Mouse (Mus musculus) cerebellum, postnatal 25 days (tissue): ENCODE results near the gene Cd200r3.

ENCODE experiments used
- DNase-seq, 2 experiments: peaks; one replicate each; pipeline ENCODE4 v3.0.0; 2021; ENCODE audit warnings: mixed read lengths in 2 of 2

Cd200r3 gene

DNA sequence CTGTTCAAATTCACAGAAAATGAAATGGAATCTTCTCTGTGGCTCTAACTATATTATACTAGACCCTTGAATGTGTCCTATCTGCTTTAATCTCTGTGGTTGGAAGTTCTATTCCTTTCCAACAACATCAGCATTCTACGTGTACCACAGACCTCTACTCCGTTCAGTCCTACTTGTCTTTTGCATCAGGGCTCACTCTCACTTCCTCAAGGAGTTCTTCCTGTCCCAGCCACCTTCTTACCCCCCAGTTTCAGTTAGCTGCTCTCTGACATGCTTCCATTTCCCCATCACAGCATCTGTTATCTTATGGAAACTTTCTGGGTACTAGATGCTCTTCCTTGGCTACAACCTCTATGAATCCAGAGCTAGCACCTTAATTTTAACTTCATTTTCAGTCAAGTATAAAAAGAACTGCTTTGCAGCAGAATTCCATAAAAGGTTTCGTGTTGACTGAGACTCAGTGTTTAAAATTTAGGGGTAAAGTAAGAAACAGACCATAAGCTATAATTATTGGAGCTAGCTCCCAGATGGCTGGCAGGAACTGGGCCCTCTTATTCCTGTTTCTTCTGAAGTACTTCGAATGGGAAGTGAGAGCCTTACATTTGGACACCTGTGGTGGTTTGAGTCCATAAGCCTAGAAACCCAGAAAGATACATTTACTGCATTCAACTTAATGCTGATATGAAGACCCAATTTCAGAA is 50.0 kb downstream of the Cd200r3 start:
- no peak for DNase-seq

DNA sequence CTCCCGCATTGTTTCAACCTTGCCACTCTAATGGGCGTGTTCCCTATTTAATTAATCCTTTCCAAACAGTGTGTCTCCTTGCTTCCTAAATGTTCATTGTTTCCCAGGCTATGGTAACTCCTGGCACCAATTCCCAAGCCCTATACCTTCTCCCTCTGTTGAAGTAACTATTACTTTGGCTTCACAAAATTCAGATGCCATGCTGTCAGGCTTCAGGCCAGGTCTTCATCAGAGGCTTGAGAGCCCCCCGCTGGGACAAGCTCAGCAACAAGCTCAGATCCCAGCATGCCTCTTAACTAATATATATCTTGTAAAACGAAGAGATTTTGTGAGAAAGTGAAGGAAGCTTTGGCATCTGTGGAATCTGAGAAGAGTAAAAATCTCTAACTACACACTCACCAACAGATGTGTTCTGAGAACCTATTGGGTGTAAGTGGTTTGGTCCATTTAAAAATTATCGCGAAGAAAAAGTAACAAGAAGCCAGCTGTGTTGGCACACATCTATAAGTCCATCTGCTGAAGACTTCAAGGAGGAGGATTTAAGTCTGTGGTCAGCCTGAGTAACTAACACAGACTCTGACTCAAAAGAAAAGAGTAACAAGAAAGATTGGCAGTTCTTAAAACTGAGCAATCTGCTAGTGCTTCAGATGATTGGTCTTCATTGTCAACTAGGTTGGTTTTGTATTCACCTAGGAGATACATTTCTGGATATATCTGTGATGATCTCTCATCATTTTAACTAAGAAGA is 50.9 kb downstream of the Cd200r3 start:
- DNase-seq: peak in 1 of 2 experiments; percentile 16

DNA sequence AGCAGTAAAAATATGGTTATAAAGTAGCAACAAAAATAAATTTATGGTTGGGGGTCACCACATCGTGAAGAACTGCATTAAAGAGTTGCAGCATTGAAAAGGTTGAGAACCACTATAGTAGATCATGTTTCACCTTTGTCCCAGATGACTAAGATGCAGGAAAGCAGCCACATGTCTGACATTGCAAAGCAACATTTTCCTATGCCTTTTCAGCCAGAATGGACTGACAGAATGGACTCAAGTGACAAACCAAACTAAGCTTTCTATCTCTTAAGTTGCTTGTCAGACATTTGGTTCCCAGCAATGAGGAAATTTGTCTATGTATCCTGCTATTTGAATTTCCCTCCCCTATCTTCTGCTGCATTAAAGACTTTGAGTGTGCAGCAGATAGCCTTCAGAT is 51.6 kb downstream of the Cd200r3 start:
- no peak for DNase-seq

DNA sequence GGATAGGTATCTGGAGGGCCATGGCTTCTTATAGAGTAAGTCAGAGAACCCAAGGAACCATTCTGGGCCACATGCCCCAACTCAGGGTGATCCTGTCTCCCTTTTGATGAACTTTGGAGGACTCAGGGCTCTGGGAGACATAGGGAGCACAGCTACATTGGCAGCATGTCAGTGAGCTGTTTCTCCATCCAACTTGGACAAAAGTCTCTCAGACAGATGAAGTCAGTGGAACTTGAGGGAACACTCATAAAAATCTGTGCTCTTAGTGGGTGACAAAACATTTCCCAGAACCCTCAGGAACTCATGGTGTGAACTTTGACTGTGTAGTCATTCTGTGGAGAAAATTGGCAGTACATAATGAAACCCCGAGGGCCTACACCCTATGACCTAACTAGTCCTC is 53.2 kb downstream of the Cd200r3 start:
- DNase-seq: no peak

DNA sequence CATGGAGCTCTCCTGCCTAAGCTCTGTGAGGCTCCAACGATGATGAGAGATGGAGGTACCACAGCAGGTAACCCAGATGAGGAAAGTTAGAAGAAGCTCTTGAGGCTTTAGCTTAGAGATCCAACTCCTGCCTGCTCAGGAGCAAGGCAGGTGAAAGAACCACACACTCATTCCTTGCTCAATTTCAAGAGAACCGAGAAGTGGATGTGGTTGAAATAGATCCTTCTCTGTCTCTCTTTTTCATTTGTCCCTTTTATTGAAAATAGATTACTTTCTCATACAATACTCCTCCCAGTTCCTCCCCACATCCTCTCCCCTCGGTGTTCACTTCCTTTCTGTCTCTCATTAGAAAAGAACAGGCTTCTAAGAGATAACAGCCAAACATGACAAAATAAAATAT is 56.1 kb downstream of the Cd200r3 start:
- DNase-seq: no peak

DNA sequence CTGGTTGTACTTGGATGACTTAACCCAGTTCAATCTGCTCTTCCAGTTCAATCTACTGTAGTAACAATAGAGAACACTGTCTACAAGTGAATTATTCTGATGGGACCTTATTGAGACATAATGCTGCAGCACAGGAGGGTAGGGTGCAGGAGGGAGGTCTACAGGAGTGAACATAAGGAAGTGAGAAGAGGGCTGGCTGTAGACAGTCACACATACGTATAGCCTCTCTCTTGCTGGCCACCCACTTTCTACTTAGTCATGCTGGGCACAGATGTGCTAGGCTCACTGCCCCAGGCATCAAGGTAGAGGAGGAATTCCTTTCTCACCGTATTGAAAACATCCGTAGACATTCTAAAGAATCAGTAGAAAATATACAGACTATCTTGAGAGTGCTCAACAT is 61.0 kb downstream of the Cd200r3 start:
- DNase-seq: no peak

DNA sequence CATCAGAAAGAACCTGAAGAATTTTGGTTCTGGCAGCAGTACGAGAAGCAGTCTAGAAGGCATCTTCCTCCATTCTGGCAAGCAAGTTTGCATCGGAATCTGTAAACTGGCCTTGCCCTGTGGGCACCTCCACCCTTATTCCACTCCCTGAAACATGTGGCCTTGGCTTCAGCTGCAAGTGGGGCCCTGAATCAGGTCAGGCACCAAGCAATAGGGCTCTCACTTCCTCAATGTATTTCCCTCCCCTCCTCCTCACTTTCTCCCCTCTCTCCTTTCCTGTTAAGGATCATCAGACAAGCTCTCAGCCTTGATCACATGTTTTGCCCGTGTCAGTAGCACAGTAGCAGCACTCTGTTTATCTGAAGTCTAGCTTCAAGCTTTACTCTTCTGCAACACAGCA is 61.8 kb downstream of the Cd200r3 start:
- no peak for DNase-seq

DNA sequence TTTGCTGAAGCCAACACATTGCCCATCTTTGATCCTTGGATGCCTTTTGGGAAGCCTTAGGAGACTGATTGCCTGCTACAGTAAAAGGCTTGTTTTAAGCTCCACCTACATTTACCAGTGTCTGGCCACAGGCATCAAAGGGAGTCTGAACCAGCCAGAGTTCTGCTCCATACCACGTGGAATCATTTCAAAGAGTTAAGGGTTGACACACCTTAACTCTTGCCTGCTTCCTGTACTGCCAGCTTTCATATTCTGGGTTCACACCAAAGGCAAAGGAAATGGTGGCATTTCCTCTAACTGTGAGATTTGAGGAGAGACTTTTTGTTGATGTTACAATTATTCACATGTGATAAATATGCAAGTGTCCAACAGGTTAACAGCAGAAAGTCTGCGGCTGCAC is 63.5 kb downstream of the Cd200r3 start:
- DNase-seq: no peak

DNA sequence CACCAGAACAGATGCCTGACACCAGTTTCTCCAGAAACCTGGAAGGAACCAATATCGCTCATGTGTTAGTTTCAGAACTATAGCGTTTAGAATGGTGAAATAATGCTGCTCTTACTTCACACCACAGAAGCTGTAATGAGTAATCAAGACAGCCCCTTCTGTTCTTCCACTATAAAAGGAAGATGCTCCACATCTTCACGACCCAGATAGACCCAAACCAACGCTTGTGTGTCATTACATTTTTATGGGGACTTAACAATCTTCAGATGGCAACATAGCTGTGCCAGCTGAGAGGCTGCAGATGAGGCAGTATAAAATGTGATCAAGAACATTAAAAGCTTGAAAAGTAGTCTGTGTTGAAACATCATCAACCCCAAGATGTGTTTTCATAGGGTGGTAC is 64.3 kb downstream of the Cd200r3 start:
- DNase-seq: no peak

DNA sequence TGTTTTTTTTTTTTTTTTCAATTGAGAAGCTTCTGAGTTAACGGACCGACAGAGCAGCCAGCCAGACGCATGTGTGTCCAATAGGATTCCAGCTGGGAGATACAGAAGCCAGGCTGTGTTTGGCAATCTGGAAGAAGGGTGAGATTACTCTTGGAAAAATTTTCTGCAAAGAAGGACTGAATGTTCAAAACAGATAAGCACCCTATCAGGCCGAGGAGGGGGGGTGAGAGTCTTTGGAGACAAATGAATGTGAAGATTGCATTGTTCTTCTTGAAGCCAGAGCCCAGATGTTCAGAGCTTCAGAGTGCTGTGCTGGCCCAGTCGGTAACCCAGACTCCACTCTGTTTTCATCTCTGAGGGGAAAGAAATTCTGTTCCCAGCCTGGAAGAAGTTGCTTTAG is 66.2 kb downstream of the Cd200r3 start:
- DNase-seq: no peak

DNA sequence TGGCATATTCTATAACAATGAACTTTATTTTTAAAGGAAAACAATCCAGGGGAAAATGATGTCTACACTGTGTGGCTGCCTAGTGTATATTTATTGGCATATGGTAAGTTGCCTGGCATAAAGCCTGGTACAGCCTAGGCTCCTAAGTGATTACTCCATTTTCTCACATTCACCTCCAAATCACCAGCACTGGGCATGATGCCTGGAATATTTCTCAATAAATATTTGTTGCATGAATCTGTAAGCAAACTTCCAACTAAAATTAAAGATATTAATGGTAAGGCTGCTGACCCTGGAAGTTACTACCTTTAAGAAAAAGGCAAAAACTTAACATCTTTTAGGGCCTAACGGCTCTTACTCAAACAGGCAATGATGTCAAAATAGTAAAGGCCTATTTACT is 72.1 kb downstream of the Cd200r3 start:
- DNase-seq: no peak

DNA sequence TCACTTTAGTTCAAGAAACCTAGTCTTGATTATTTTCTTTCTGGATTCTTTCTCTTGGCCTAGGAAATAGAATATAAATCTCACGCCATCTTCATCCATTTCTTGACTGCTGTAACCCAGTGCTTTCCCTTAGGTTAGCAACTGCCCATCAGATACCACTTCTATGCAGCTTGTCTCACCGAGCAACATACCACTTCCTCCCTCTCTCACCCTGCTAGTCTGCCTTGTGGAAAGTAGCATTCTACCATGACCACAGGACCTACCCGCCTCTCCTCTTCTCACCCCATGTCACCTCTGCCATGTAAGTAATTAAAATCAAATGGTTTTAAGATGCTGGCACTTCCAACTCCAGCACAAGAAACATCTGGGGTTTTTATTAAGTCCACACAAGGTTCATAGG is 73.0 kb downstream of the Cd200r3 start:
- DNase-seq: no peak

DNA sequence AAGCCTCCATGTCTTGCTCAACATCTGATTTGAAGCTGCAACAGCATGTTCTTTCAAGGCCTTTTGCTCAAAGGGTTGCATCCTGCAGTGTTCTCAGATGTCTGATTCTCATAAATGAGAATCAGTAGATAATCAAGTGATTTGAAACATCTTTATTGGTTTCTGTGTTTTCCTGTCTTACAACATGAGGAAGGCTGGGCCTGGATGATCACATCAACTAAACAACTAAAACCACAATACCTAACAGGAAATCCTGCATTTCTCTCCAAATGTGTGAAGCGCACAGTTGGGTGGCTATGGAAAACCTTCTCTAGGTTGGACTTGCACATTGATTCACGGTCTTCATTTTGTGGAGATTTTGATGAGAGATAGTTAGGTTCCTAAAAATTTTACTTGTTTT is 75.4 kb downstream of the Cd200r3 start:
- no peak for DNase-seq

DNA sequence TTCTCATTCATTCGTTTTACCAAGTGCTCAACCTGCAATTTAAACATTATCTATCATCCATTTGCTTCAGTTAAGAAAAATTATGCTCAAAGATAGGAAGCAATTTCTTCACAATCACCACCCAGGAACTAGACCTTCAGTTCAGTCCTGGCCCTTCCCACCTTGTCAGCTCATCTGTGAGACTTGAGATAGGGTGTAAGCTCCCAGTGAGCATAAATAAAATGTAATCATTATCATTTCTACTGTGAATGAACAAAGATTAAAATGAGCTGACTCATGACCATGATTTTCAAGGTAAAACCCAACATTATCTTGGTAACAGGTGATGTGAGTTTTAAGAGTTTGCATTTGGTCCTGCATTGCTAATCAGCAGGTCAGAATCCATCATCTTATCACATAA is 76.6 kb downstream of the Cd200r3 start:
- no peak for DNase-seq

DNA sequence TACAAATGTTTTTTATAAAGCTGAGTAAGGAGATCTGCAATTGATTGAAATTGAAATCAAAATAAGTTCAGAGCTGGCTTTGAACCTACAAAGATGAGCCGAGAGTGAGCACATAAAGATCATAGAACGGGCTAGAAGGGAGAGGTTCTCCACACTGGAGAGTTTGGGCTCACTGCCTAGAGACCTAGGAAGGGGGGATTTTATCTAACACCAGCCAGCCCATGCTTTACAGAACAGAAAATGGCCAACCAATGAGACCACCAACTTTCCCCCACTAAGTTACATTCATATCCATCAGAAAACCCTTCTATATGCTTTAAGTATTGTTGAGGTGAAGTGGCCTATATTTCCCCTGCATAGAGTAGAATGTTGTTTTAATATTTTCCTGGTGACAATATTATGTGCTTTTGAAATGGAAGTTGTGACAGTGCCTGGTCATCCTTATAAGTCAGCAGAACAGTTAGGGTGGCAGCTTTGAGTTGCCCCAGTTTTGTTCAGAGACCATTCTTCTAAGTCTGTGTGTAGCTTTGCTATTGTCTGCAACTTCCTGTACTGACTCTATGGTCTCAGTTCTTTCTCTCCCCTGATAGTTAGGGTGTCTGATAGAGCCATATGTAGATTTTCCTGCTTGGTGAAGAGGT is 77.3 kb downstream of the Cd200r3 start:
- DNase-seq: no peak

DNA sequence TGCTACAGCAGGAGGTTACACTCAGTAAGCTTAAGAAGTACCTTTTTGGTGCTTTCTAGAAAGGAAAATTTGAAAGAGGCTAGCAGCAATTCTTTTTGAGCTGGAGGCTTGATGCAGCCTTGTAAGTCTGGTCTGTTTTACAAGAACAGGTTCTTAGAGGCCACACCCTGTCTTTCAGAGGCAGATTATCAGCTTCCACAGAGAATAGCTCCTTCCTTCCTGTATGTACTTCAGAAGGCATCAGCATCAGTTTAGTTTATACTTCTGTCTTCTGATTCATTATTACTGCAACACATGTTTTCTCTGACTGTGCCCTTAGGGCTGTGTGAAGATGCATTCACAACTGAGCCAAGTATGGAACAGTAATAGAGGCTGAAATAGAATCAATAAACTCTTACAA is 78.0 kb downstream of the Cd200r3 start:
- DNase-seq: no peak

DNA sequence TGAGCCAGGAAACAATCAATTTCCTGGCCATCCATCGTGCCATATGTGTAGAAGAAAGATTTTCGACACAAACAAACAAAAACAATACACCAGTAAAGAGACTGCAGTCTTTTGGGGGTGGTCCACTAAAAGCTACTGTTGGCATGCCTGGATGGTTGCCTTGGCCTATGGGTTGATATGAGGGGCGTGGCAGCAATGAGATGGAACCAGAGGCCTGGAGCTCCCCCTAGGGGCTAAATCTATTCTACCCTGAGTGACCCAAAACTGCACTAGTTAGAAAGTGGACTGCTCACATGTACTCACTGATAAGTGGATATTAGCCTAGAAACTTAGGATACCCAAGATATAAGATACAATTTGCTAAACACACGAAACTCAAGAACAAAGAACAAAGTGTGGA is 80.4 kb downstream of the Cd200r3 start:
- DNase-seq: peak in 1 of 2 experiments; percentile 38

DNA sequence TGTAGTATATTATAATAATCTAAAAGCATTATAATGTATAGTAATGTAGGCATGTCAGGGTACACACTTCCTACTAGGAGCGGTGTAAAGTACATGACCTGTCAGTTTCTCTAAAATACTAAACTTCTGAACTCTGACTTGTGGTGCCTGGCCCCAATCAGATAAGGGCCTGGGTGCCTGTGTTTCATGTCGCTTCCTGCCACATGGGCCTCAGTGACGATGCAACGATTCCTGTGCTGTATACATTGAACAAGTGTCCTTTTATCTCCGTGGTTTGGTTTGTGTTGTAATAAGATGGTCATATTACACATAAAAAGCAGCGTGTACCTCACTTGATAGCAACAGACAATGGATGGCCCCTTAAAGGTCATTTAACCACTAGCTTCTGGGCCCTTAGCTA is 81.8 kb downstream of the Cd200r3 start:
- no peak for DNase-seq

DNA sequence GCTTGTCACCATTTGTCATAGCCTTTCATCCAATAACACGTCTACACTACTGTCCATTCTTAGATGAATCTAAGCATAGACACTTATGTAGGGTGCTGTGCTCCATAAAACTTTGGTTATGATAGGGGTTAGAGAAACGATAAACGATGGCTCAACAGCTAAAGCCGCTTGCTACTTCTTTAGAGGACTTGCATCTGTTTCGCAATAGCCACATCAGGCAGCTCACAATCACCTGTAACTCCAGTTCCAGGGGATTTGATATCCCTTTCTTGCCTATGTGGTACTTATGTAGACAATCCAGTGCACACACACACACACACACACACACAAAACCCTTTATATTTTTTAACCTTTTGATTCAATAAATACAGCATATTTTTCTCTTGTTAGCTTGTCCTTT is 85.6 kb downstream of the Cd200r3 start:
- no peak for DNase-seq

DNA sequence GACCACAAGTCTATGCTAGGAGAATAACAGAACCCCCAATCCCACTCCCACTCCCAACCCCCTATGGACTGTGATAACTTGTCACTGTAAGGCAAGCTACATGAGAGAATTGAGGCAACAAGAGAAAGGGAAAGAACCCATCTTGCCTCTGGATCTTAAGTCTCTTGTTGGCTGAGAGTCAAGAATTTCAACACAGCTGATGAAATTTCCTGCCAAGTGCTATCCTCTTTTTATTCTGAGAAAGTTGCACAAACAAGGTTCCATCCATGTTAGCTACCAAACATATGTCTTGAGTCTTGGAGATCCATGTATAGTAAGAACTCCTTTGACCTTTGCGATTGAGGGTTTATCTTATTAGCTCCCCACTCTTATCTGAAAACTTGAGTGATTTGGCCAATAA is 86.0 kb downstream of the Cd200r3 start:
- no peak for DNase-seq

DNA sequence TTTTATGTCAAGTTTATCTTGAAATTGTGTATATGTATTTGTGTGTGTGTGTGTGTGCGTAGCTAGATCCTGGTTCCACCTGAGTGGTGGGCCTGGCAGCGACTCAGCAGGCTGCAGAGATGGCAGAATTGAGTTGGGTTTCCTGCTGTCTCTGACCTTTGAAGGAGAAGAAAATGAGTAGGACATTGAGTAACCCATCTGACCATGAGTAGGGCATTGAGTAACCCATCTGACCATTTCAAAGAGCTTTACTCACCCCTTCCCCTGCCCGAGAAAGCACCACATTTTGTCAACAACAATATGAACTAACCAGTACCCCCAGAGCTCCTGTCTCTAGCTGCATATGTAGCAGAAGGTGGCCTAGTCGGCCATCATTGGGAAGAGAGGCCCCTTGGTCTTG is 86.6 kb downstream of the Cd200r3 start:
- DNase-seq: no peak

DNA sequence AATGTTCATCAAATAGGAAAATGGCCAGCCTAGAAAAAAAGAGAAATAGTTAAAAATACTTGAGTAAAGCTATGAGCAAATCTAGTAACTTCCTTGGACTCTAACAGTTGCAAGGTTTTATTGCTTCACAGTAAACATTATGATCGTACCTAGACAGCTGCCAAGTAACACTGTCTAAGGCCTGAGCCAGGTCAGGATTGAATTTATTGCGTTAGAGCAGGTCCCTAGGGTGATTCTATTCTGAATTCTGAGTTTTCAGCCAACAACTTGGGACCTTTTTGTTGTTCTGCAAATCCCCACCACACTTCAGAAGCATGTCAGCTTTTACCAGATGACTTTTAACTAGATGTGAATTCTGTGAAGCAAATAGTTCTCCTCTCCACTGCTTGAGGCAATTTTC is 87.3 kb downstream of the Cd200r3 start:
- DNase-seq: no peak
